Mouse (Mus musculus) thymus, postnatal 36 days (tissue): Measurements from ENCODE around the gene Fam222b.
"Not testable (repeated sequence)": the region's sequence is repeated elsewhere in the genome, so short reads cannot be mapped to it uniquely, and the experiment has no call there.

Source experiments
- DNase-seq, 2 experiments: peaks; one replicate each; pipeline ENCODE4 v3.0.0; 2022; ENCODE audit warnings: mixed read lengths in 2 of 2

Fam222b gene

DNA sequence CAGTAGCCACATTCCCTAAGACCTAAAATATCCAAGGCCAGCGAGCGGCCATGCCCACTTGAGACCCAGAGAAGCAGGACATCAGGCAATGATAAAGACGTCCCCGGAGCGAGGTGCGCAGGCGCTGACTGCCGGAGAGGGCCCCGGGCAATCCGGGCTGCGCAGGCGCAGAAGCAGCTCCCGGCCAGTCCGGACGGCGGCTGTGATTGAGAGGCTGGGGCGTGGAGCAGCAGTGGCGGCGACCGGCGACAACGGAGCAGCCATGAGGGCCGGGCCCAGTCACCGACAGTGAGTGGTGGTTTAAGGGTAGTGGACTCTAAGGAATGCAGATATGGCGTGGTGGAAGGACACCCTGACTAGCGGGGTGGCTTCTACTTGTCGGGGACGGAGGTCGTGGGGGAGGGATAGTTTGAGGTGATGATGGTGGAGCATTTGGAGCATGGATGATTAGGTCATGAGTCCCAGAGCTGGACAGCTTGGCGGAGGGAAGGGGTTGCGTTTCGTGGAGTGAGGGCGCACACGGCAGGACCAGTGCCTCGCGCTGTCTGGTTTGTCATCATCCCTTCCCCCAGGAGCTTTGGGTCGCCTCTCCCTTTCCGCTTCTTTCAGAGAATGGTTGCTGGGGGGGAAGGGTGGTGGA, at the start of gene Fam222b:
Gene Fam222b (plus strand): TSS at position 157 of the 640 bp plus-strand sequence.
- peak; percentile 86 to 88 for DNase-seq

DNA sequence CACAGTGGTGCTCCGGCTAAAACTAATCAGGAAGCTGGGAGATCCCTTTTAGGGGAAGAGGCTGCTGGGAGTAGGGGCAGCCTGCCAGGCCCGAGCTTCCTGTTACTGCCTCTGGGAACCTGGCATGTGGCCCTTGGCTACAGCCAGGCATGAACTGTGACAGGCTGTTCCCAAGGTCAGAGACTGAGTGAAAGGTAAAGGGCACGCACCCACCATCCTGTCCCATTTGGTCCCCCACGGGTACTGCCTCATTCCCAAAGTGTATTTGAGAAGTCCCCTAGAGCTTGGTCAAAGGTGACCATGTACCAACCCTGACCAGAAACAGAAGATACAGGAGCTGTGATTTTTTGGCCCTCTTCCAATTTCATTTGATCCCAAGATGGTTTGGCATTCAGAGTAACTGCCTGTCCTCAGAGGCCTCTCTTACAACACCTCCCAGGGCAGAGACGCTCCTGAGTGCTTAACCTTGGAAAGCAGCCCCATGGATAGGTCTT, 49.7 kb upstream of the Fam222b start:
- no peak for DNase-seq

- not testable (repeated sequence) for DNase-seq
Observed at GRCm38 (mm10) chr11:78048637-78049036, 45.8 kb upstream of the Fam222b start.

DNA sequence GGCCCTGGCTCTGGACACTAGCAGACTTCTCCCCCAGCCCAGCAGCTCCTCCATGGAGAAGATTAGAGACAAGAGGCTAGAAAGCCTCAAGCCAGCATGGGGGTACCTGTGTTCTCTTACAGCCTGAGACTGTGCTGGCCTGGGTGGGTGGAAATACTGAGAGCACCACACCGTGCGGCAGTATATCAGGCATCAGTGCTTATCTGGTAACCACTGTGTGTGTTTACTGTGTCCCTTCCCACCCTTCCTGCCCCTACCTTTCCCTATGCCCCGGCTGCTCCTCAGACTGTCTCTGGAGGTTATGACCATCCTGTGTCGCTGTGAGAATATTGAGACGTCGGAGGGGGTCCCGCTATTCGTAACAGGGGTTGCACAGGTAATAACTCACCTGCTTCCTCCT, 41.4 kb upstream of the Fam222b start:
- no peak for DNase-seq

DNA sequence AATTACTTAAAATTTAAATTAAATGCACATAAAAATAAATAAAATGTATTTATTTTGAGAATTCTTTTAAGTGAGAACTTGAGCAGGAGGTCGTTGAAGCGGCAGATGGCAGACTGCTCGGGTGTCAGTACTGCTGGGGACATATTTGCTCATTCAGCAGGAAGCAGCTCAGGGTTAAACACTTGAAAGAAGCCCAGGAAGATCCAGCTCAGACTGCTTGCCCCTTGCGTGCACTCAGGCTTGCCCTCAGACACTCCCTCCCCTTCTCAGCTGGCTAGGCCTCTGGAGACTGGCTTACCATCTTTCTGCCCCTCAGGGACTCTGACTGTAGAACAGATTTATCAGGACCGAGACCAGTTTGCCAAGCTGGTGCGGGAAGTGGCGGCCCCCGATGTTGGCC, 37.5 kb upstream of the Fam222b start:
- DNase-seq: no peak

GRCm38 (mm10) chr11:78059833-78060757, 34.4 kb upstream of the Fam222b start:
- peak; percentile 32 to 48 for DNase-seq

- no peak for DNase-seq
Observed at GRCm38 (mm10) chr11:78062563-78062962, 31.9 kb upstream of the Fam222b start.

- no peak for DNase-seq
Observed at GRCm38 (mm10) chr11:78065906-78066305, 28.6 kb upstream of the Fam222b start.

DNA sequence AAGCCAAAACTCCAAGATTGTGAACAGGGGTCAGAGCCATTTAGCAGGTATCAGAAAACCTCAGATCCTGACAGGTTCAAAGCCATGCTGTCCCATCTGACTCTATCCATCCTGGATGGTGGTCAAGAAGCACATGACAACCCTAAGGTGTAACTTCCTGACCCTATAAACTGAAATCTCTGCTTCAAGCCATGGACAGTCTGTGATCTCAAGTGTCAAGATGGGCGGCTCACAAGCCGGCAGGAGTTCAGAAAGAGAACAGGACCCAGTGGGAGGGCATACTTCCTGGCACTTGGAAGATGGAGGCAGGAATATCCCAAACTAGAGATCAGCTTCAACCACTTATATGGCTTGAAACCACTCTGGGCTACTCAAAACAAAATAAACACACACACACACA, 27.8 kb upstream of the Fam222b start:
- no peak for DNase-seq

- DNase-seq: no peak
Observed at GRCm38 (mm10) chr11:78067566-78067965, 26.9 kb upstream of the Fam222b start.

GRCm38 (mm10) chr11:78069130-78069529, 25.3 kb upstream of the Fam222b start:
- no peak for DNase-seq

GRCm38 (mm10) chr11:78069646-78070045, 24.8 kb upstream of the Fam222b start:
- DNase-seq: no peak

- no peak for DNase-seq
Observed at GRCm38 (mm10) chr11:78071938-78072337, 22.5 kb upstream of the Fam222b start.

- DNase-seq: no peak
Observed at GRCm38 (mm10) chr11:78072425-78073130, 21.9 kb upstream of the Fam222b start.

- DNase-seq: no peak
Observed at GRCm38 (mm10) chr11:78073577-78074276, 20.7 kb upstream of the Fam222b start.

DNA sequence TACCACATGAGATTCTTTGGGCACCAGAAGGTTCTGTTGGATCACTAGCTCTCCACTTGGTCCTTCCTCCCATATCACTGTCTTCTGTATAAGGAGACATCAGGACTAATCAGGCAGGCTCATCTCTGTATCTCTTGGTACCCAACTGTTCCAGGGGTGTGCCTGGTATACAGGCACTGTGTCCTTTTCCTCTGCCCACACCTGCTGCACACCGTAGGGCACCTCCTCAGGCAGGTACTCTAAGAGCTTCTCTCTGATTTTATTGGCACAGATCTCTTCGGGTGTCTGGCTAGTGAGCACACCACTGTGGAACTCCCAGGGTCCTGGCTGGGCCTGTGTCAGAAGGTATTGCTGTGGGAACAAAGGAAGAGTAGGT, 20.2 kb upstream of the Fam222b start:
- no peak for DNase-seq

- no peak for DNase-seq
Observed at GRCm38 (mm10) chr11:78074666-78075065, 19.8 kb upstream of the Fam222b start.

DNA sequence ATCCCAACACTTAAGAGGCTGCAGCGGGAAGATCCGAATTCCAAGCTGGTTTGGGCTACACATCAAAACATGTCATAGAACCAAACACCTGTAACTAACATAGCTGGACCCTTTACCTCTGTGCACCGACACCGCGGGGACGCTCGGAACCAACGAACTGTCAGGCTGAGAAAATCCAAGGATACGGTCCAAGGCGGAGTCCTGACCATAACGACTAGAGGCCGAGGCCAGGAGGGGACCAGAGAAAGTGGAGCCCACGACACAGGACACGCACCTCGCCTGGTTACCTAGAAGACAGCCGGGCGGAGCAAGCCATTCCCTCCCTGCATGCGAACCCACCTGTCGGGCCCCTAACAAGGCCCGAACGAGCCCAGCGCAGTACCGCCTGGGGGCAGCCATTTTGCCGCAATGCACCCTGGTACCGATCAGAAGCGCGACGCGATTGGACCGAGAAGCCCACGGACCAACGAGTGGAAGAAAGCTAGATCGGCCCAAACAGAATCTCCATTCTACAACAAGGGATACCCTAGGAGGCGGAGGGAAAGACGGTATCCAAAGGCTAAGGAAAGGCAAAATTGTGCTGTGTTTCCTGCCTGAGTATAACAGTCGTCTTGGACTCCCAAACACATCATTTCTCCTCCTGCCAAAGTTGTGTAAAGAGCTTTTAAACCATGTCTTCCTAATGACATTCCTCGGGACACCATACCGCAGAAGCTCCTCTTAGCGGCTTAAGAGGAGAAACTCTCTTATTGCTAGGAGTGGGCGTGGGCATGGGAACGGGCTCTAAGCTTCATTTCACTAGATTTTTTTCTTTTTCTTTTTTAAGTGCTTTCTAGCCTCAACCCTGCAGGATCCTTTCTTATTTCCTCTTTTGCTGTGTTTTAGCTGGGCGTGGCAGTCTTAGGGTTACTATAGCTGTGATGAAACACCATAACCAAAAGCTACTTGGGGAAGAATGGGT, 14.2 kb upstream of the Fam222b start, which contains the start of gene Eral1:
Gene Eral1 (minus strand): TSS at position 423 of the 961 bp plus-strand sequence.
- DNase-seq: peak; percentile 68 to 73

- no peak for DNase-seq
Observed at GRCm38 (mm10) chr11:78083595-78083994, 10.9 kb upstream of the Fam222b start.

GRCm38 (mm10) chr11:78086925-78087479, 7.5 kb upstream of the Fam222b start:
- DNase-seq: no peak

- no peak for DNase-seq
Observed at GRCm38 (mm10) chr11:78087756-78088281, 6.6 kb upstream of the Fam222b start.
